Mouse (Mus musculus): ENCODE data around the gene Gps1. TPM values are rescaled to one million over a fixed set of nuclear protein-coding genes. Genes with fewer than 3 reads are reported as not detected.

Gps1 gene
- polyA plus RNA-seq (2015; fragmentation: Nextera tagmentation; extraction: Ambion mirVana) = 187 and 188 TPM in 2 replicates

DNA sequence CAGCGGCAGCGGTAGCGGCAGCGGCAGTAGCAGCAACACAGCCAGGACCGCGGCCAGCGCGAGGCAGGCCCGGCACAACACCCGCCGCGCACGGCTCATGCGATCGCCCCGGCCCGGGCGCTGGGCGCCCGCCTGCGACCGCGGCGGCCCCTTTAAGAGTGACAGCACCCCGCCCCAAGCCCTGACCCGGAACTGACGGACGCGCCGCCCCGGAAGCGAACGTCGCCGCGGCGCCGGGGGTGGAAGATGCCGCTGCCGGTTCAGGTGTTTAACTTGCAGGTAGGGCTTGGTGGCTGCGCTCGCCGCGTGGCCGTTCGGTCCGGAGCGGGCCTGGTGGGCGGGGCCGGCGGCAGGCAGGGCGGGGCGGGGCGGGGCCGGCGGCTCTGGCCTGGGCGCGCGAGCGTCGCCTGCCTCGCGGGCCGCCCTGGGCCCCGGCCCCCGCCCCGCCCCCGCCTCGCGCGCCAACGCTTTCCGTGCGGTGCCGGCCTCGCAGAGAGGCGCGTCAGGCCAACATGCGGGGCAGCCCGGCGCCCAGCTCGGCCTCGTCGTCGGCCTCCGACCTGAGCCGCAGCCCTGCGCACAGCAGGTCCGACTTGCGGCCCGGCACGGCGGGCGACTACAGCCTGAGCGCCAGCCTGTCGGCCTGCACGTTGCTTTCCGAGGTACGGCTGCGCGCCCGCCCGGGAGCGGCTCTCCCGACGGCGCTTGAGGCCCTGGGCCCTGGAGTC, at the start of gene Gps1, which contains the start of gene Rfng:
TSS of gene Gps1 (plus strand) at position 209 of the 728 bp plus-strand sequence.
TSS of gene Rfng (minus strand) at position 144 of the 728 bp plus-strand sequence.
- Histone ChIP-seq H3K4me2 (ENCODE audit: low read depth, low read length) (peak within 1 kb of the TSS; percentile 96), H3K9ac (ENCODE audit: low read length) (peak within 1 kb of the TSS; percentile 97), H3K27me3 (ENCODE audit: control insufficient read depth, insufficient read depth, low read depth, low read length) (no peaks in the 10 kb centered on the region), H3K27ac (ENCODE audit: low read length) (peak within 1 kb of the TSS; percentile 77), H3K4me1 (replicated peaks; ENCODE audit: control insufficient read depth, insufficient read depth, low read length) (peaks cover 17% of the 10 kb centered on the region), H3K4me3 (ENCODE audit: low read length) (peak within 1 kb of the TSS; percentile 91), H3K36me3 (ENCODE audit: control insufficient read depth, insufficient read depth, low read length) (peaks cover 22% of the 10 kb centered on the region), H3K9me3 (ENCODE audit: control insufficient read depth, low read length) (no peaks in the 10 kb centered on the region)
- 1% methylated on average over 64 of the region's 107 CpGs for WGBS
- ATAC-seq (ENCODE audit: low read depth) = peak; percentile 92

DNA sequence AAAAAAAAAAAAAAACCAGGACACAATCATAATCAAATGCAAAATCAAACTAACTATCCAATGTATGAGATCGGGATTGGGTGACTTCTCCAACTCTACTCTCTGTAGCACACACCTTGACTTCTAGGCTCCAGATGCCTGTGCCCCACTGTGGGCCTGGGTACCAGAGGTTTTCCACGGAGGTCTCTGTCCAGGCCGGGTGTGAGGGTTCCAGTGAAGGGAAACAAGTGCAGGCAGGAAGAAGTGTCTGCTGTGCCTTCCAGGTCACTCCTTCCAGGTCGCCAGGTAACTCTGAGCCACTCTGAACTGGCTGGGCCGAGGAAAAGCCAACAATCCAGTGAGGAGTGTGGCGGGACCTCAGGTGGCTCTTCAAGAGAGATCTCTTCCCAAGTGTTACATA, 47.6 kb upstream of the Gps1 start:
- no peak for ATAC-seq (ENCODE audit: low read depth)
- no peak overlapping the region for H3K4me2 ChIP-seq (ENCODE audit: low read depth, low read length)
- H3K9ac ChIP-seq (ENCODE audit: low read length) = no peak overlapping the region
- no peak overlapping the region for H3K4me3 ChIP-seq (ENCODE audit: low read length)
- 63% methylated on average over 6 of the region's 6 CpGs for WGBS
- peaks cover 11% of the 10 kb centered on the region for H3K4me1 ChIP-seq (replicated peaks; ENCODE audit: control insufficient read depth, insufficient read depth, low read length)
- no peak overlapping the region for H3K27ac ChIP-seq (ENCODE audit: low read length)
- H3K27me3 ChIP-seq (ENCODE audit: control insufficient read depth, insufficient read depth, low read depth, low read length) = no peaks in the 10 kb centered on the region
- no peaks in the 10 kb centered on the region for H3K36me3 ChIP-seq (ENCODE audit: control insufficient read depth, insufficient read depth, low read length)
- no peaks in the 10 kb centered on the region for H3K9me3 ChIP-seq (ENCODE audit: control insufficient read depth, low read length)

DNA sequence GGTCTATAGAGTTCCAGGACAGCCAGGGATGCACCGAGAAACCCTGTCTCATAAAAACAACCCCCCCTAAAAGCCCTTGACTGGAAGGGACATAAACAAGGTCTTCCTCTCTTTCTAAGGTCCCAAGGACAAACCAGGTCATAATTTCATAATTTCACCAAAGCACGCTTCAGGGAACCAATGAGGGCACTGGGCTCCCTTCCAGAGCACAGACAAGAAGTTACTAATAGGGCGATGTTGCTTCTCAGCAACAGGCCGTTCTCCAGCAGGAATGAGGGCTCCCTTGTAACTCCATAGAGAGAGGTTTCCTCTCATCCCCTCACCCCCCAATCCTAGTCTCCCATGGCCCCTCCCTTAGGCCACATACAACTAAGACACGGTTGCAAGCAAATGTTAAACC, 43.1 kb upstream of the Gps1 start:
- no peak for ATAC-seq (ENCODE audit: low read depth)

DNA sequence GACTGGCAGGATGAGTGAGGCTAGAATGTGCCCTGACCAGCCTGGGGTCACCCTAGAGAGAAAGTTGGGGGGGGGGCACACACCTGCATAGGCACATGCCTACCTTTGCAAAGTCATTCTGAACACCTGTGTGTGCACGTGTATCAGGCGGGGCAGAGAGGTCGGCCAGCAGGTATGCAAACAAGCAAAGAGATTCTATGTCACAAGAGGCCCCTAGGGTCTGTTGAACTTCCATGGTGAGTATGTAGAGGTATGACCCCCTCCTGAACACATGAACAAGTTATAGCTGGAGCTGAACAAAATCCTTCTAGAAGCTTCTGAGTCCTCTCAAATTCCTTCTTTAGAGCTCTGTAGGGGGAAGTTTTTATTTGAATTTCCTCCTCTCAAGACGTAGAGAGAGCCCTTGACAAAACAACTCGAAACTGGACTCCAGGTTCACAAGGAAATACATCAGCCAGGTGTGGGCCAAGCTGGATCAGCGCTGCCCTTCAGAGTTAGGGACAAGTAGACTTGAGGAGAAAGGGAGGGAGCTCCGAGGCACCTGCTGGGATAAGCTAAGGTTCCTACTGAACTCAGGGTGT, 39.9 kb upstream of the Gps1 start:
- Histone ChIP-seq H3K4me2 (ENCODE audit: low read depth, low read length) (no peak overlapping the region), H3K4me3 (ENCODE audit: low read length) (no peak overlapping the region), H3K9me3 (ENCODE audit: control insufficient read depth, low read length) (no peaks in the 10 kb centered on the region), H3K27ac (ENCODE audit: low read length) (peak overlapping the region; percentile 93), H3K9ac (ENCODE audit: low read length) (no peak overlapping the region), H3K36me3 (ENCODE audit: control insufficient read depth, insufficient read depth, low read length) (no peaks in the 10 kb centered on the region), H3K27me3 (ENCODE audit: control insufficient read depth, insufficient read depth, low read depth, low read length) (no peaks in the 10 kb centered on the region), H3K4me1 (replicated peaks; ENCODE audit: control insufficient read depth, insufficient read depth, low read length) (no peaks in the 10 kb centered on the region)
- 36% methylated on average over 7 of the region's 7 CpGs for WGBS
- peak; percentile 94 for ATAC-seq (ENCODE audit: low read depth)

More for the DNA sequence above, 43.1 kb upstream of the Gps1 start:
- no peaks in the 10 kb centered on the region for H3K27me3 ChIP-seq (ENCODE audit: control insufficient read depth, insufficient read depth, low read depth, low read length)
- no peaks in the 10 kb centered on the region for H3K36me3 ChIP-seq (ENCODE audit: control insufficient read depth, insufficient read depth, low read length)
- no peaks in the 10 kb centered on the region for H3K4me1 ChIP-seq (replicated peaks; ENCODE audit: control insufficient read depth, insufficient read depth, low read length)
- no peak overlapping the region for H3K4me2 ChIP-seq (ENCODE audit: low read depth, low read length)
- H3K9me3 ChIP-seq (ENCODE audit: control insufficient read depth, low read length) = no peaks in the 10 kb centered on the region
- 79% methylated on average over 5 of the region's 5 CpGs for WGBS
- no peak overlapping the region for H3K9ac ChIP-seq (ENCODE audit: low read length)
- no peak overlapping the region for H3K4me3 ChIP-seq (ENCODE audit: low read length)
- no peak overlapping the region for H3K27ac ChIP-seq (ENCODE audit: low read length)

DNA sequence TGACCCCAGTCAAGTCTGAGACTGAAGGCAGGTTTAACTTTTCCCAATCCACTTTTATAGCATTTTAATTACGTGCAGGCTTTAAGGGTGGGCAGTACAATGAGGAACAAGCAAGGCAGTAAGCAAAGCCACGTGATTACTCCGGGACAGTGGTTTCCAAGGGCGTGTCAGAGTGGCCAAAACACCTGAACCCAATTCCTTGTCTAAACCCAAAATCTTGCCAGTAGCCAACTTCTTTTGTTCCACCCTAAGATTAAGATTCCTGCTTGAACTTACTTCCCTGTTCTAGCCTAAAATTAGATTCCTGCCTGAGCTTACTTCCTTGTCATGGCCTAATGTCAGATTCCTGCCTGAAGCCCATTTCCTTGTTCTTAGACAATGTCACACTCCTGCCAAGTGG, 36.1 kb upstream of the Gps1 start:
- Histone ChIP-seq H3K4me3 (ENCODE audit: low read length) (no peak overlapping the region), H3K27me3 (ENCODE audit: control insufficient read depth, insufficient read depth, low read depth, low read length) (no peaks in the 10 kb centered on the region), H3K9ac (ENCODE audit: low read length) (no peak overlapping the region), H3K9me3 (ENCODE audit: control insufficient read depth, low read length) (no peaks in the 10 kb centered on the region), H3K4me2 (ENCODE audit: low read depth, low read length) (no peak overlapping the region), H3K27ac (ENCODE audit: low read length) (peak overlapping the region; percentile 11), H3K36me3 (ENCODE audit: control insufficient read depth, insufficient read depth, low read length) (no peaks in the 10 kb centered on the region), H3K4me1 (replicated peaks; ENCODE audit: control insufficient read depth, insufficient read depth, low read length) (no peaks in the 10 kb centered on the region)
- no peak for ATAC-seq (ENCODE audit: low read depth)
- WGBS = 82% methylated on average over 4 of the region's 4 CpGs

DNA sequence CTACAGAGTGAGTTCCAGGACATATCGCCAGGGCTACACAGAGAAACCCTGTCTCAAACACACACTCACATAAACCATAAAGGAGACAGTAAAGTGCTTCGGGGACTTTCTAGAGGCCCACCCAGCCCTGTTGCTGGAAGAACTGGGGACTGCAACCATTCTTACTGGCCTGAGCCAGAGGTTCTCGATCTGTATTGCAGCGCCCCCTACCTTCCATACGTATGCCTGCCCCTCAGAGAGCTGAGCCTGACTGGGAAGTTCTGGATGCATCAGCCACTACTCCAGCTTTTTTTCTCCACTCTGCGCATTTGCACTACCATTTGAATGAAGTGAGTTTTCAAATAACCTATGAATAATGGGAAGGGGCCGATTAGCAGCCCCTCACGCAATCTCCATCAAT, 34.6 kb upstream of the Gps1 start:
- H3K9ac ChIP-seq (ENCODE audit: low read length) = no peak overlapping the region
- WGBS = 62% methylated on average over 8 of the region's 8 CpGs
- ATAC-seq (ENCODE audit: low read depth) = no peak
- no peaks in the 10 kb centered on the region for H3K27me3 ChIP-seq (ENCODE audit: control insufficient read depth, insufficient read depth, low read depth, low read length)
- no peak overlapping the region for H3K4me3 ChIP-seq (ENCODE audit: low read length)
- H3K36me3 ChIP-seq (ENCODE audit: control insufficient read depth, insufficient read depth, low read length) = no peaks in the 10 kb centered on the region
- no peaks in the 10 kb centered on the region for H3K4me1 ChIP-seq (replicated peaks; ENCODE audit: control insufficient read depth, insufficient read depth, low read length)
- H3K27ac ChIP-seq (ENCODE audit: low read length) = no peak overlapping the region
- H3K4me2 ChIP-seq (ENCODE audit: low read depth, low read length) = no peak overlapping the region
- no peaks in the 10 kb centered on the region for H3K9me3 ChIP-seq (ENCODE audit: control insufficient read depth, low read length)

DNA sequence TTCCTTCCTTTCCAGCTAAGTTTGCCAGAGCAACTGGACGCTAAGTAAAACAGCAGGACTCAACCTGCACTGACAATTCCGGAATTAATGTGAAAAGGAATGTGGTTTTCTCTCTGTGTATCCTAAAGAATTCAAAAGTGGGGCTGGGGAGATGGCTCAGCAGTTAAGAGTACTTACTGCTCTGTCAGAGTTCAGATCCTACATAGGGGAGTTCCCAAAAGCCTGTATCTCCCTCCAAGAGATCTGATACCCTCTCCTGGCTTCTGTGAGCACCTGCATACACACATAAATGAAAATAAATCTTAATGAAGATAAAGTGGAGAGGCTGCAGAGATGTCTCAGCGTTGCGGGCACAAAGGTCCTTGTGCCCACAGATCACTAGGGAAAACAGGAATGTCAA, 32.5 kb upstream of the Gps1 start:
- 53% methylated on average over 4 of the region's 4 CpGs for WGBS

DNA sequence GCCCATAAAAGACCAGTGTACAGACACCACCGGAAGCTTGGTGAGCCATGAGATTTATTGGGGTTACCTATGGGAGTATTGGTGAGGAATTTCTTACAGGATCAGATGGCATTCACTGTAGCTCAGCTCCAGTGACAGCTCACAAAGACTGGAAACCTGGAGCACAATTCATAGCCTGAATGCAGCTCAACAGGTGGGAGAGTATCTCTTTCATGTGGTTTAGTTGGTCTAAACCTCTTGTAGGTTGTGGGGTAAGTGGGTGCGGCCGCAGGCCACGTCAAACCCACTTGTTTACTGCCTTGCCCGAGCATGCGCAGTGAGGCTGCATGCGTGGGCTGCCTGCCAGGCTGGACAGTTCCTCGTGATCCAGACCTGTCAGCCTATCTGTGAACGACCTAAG, 23.8 kb upstream of the Gps1 start:
- no peaks in the 10 kb centered on the region for H3K27me3 ChIP-seq (ENCODE audit: control insufficient read depth, insufficient read depth, low read depth, low read length)
- H3K9me3 ChIP-seq (ENCODE audit: control insufficient read depth, low read length) = peaks cover 21% of the 10 kb centered on the region; the same call in 1 of the 2 replicates

More for the DNA sequence above, 32.5 kb upstream of the Gps1 start:
- Histone ChIP-seq H3K9me3 (ENCODE audit: control insufficient read depth, low read length) (no peaks in the 10 kb centered on the region; the same call in 1 of the 2 replicates), H3K36me3 (ENCODE audit: control insufficient read depth, insufficient read depth, low read length) (no peaks in the 10 kb centered on the region), H3K4me1 (replicated peaks; ENCODE audit: control insufficient read depth, insufficient read depth, low read length) (no peaks in the 10 kb centered on the region), H3K27me3 (ENCODE audit: control insufficient read depth, insufficient read depth, low read depth, low read length) (no peaks in the 10 kb centered on the region), H3K4me3 (ENCODE audit: low read length) (no peak overlapping the region), H3K9ac (ENCODE audit: low read length) (no peak overlapping the region), H3K27ac (ENCODE audit: low read length) (no peak overlapping the region), H3K4me2 (ENCODE audit: low read depth, low read length) (no peak overlapping the region)
- no peak for ATAC-seq (ENCODE audit: low read depth)

DNA sequence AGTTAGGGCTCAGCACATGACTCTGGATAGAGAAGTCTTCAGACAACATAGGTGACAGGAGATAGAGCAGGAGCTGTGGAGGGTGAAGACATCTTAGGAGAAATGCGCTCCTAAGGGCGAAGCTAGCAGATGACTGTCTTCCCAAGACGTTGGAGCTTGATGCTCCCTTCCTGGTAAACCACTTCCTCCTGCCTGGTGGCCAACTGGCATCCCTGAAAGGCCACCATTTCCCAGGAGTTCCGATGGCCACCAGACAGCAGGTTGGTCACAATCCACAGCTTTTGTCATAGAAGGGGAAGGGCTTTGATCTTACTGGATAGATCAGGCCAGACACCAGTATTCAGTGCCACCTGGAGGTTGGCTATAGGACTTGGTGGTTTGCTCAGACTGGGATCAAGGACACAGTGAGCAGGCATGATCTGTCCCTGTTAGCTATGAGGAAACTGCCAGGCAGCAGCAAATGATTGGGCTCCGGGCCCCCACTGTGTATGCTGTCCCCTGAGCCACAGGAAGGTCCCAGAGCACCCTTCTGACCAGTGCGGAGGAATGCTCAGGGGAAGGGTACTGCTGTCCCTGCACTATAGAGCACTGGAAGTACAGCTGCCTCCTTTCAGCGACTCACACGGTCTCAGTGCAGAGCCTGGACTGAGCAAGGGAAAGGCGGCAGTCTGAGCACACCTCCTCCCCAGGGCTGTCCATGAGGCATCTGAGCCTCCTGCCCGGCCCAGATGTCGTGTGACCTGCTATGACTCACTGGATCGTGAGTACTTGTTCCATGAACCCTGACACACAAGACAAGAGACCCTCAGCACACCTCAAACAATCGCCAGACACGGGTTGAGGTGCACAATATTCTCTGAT, 22.0 kb upstream of the Gps1 start:
- ATAC-seq (ENCODE audit: low read depth) = peak; percentile 43; the same call in 1 of the 2 replicates
- Histone ChIP-seq H3K4me3 (ENCODE audit: low read length) (no peak overlapping the region; the same call in 1 of the 2 replicates), H3K27ac (ENCODE audit: low read length) (0 out of 2 replicates have a peak overlapping the region, but pooled peaks have one; percentile 21), H3K9ac (ENCODE audit: low read length) (no peak overlapping the region), H3K4me1 (replicated peaks; ENCODE audit: control insufficient read depth, insufficient read depth, low read length) (peaks cover 3% of the 10 kb centered on the region; the same call in 1 of the 2 replicates), H3K4me2 (ENCODE audit: low read depth, low read length) (peak overlapping the region; percentile 16), H3K36me3 (ENCODE audit: control insufficient read depth, insufficient read depth, low read length) (no peaks in the 10 kb centered on the region), H3K9me3 (ENCODE audit: control insufficient read depth, low read length) (peaks cover 18% of the 10 kb centered on the region; the same call in 1 of the 2 replicates), H3K27me3 (ENCODE audit: control insufficient read depth, insufficient read depth, low read depth, low read length) (no peaks in the 10 kb centered on the region)
- 62% methylated on average over 14 of the region's 14 CpGs for WGBS

More for the DNA sequence above, 23.8 kb upstream of the Gps1 start:
- no peak for ATAC-seq (ENCODE audit: low read depth)
- H3K27ac ChIP-seq (ENCODE audit: low read length) = no peak overlapping the region
- WGBS = 79% methylated on average over 9 of the region's 9 CpGs
- no peaks in the 10 kb centered on the region for H3K36me3 ChIP-seq (ENCODE audit: control insufficient read depth, insufficient read depth, low read length)
- no peak overlapping the region for H3K4me3 ChIP-seq (ENCODE audit: low read length)
- peaks cover 3% of the 10 kb centered on the region; the same call in 1 of the 2 replicates for H3K4me1 ChIP-seq (replicated peaks; ENCODE audit: control insufficient read depth, insufficient read depth, low read length)
- H3K4me2 ChIP-seq (ENCODE audit: low read depth, low read length) = no peak overlapping the region
- no peak overlapping the region for H3K9ac ChIP-seq (ENCODE audit: low read length)
